Mouse (Mus musculus): Measurements from ENCODE around the gene Specc1.

GRCm38 (mm10) chr11:62045964-62046363, 89.4 kb downstream of the Specc1 start:
- TF ChIP-seq BHLHE40 (IDR thresholded peaks at IDR 0.05; ENCODE audit: borderline replicate concordance, low read depth, low read length) = no peak
- TF ChIP-seq CTCF (IDR thresholded peaks at IDR 0.05 in 2 of 3, conservative IDR thresholded peaks at IDR 0.05 in 1 of 3; ENCODE audit: control insufficient read depth in 1 of 3, insufficient read depth in 1 of 3, low read depth in 2 of 3, low read length in 3 of 3, poor library complexity in 1 of 3, severe bottlenecking in 1 of 3) = peak in 1 of 3 experiments; percentile 28; a peak in 2 of 6 replicates
- no peak for TF ChIP-seq ETS1 (IDR thresholded peaks at IDR 0.05; ENCODE audit: low read depth, low read length)
- peak; percentile 35 for TF ChIP-seq ZC3H11A (IDR thresholded peaks at IDR 0.05; ENCODE audit: low read depth, low read length)
- TF ChIP-seq POLR2A (IDR thresholded peaks at IDR 0.05; ENCODE audit: control insufficient read depth in 1 of 2, insufficient read depth in 1 of 2, low read depth in 1 of 2, low read length in 2 of 2, poor library complexity in 1 of 2) = no peak
- TF ChIP-seq CHD1 (IDR thresholded peaks at IDR 0.05; ENCODE audit: low read depth, low read length) = no peak
